Mouse (Mus musculus) heart, embryonic 11.5 days (tissue): ENCODE data around the gene Cxcl15. TPM values are rescaled to one million over a fixed set of nuclear protein-coding genes. Genes with fewer than 3 reads are reported as not detected.

Source experiments
- ATAC-seq: fragments of 200-750 bp; cut with Nextera tagmentation; replicated peaks from 2 replicates; pipeline ENCODE4 v1.8.0; 2017; ENCODE audit warnings: moderate library complexity; ENCODE audit not compliant: insufficient number of reproducible peaks, low FRiP score, low TSS enrichment
- H3K27ac ChIP-seq: fragments of 300-500 bp; sonication (generic); 2 replicates; pipeline ENCODE4 v1.5.1; 2014; ENCODE audit warnings: mild to moderate bottlenecking, low read depth, low read length
- H3K27me3 ChIP-seq: fragments of 300-500 bp; sonication (generic); 2 replicates; pipeline ENCODE4 v1.6.1; 2014; ENCODE audit warnings: mild to moderate bottlenecking, low read length, mixed read lengths; ENCODE audit not compliant: control insufficient read depth, insufficient read depth
- H3K36me3 ChIP-seq: fragments of 300-500 bp; sonication (generic); 2 replicates; pipeline ENCODE4 v1.6.1; 2014; ENCODE audit warnings: mild to moderate bottlenecking, low read length, moderate library complexity, mixed read lengths; ENCODE audit not compliant: control insufficient read depth, insufficient read depth
- H3K4me1 ChIP-seq: fragments of 300-500 bp; sonication (generic); 2 replicates; pipeline ENCODE4 v1.6.1; 2014; ENCODE audit warnings: low read length; ENCODE audit not compliant: control insufficient read depth, insufficient read depth
- H3K4me2 ChIP-seq: fragments of 300-500 bp; sonication (generic); 2 replicates; pipeline ENCODE4 v1.6.1; 2014; ENCODE audit warnings: mild to moderate bottlenecking, moderate library complexity
- H3K4me3 ChIP-seq: fragments of 300-500 bp; sonication (generic); 2 replicates; pipeline ENCODE4 v1.5.1; 2014; ENCODE audit warnings: low read depth, low read length
- H3K9ac ChIP-seq: fragments of 300-500 bp; sonication (generic); 2 replicates; pipeline ENCODE4 v1.6.1; 2014; ENCODE audit warnings: mild to moderate bottlenecking, low read depth, low read length, moderate library complexity
- H3K9me3 ChIP-seq: fragments of 300-500 bp; sonication (generic); replicated peaks from 2 replicates; pipeline ENCODE4 v1.6.1; 2016; ENCODE audit warnings: low read length; ENCODE audit not compliant: control insufficient read depth
- WGBS: fragments of 180-500 bp; shearing (Covaris S2); extraction: QIAGEN DNeasy Blood & Tissue Kit; methylation state at CpG from one replicate; pipeline ENCODE4 v1.1.7; 2014; ENCODE audit not compliant: insufficient replicate concordance; 5-methylcytosine and 5-hydroxymethylcytosine counted together
- polyA plus RNA-seq: library from polyadenylated mRNA; unstranded; fragments of >200 nt; fragmentation: Nextera tagmentation; extraction: Ambion mirVana; gene quantifications from 2 replicates; pipeline ENCODE4 v1.2.1, GENCODE M21; 2014

Gene Cxcl15
- polyA plus RNA-seq, 1 experiment from 2014 or later = 0.73 TPM

DNA sequence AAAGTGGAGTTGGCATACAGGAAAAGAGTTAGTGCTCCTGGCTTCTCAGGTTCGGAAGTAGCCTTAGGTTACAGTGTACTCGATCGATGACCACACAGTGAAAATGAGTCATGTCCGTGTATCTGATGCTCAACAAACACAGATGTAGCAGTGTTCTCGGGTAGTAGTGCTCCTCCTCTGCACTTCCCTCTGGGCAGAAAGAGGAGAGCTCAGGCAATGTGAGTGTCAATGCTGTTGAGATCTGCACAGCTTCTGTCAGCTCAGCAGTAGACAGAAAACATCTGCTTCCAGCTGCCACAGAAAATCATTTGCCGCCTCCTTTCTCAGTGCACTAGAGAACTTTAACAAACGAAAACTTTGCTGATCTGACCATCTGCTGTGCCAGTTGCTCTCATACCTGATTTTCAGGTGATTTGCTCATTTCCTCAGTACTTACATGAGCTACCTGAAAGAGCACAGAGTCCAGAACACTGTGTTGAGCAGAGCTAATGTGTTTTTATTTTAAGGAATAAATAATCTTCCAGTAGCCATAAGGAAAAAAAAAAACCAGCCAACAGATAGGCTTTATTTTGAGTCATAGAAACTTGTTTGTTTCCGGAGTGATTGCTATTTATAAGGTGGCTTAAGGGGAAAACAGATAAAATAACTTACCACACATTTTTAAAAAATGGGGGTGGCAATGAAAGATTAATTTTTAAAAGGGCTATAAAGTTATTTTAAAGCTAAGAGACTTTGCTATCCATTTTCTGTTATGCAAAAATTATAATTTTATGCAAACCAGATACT lies 28.3 kb upstream of the Cxcl15 start:
- no peaks in the 10 kb centered on the region for H3K36me3 ChIP-seq
- H3K27me3 ChIP-seq = no peaks in the 10 kb centered on the region; the same call in 1 of the 2 replicates
- H3K9ac ChIP-seq = no peak overlapping the region
- no peak overlapping the region for H3K4me3 ChIP-seq
- H3K9me3 ChIP-seq = no peaks in the 10 kb centered on the region
- H3K4me1 ChIP-seq = no peaks in the 10 kb centered on the region
- no peak overlapping the region for H3K4me2 ChIP-seq
- 47% methylated on average over 8 of the region's 8 CpGs for WGBS
- ATAC-seq = no peak
- H3K27ac ChIP-seq = no peak overlapping the region

DNA sequence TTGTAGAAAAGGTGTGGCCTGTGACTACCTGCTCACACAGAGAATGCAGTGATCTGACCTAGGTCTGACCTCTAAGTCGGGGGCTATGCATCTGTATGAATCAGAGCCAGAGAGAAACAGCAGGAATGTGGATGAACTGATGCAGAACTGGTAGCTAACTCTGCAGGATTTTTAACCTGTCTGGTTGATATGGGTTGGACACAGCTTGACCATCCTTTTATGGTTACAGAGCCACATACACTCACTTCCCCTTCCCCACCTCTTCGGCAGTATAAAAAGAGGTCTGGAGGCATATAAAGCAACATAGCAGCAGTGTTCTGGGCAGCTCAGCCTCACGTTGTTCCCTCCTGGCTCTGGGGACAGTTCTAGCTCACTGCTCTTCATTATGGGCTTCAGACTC lies 26.1 kb upstream of the Cxcl15 start, which contains the start of gene Ppbp:
Ppbp (plus strand) TSS at position 301 of the 400 bp plus-strand sequence.
- Histone ChIP-seq H3K9ac (no peak within 1 kb of the TSS), H3K27ac (no peak within 1 kb of the TSS), H3K4me2 (no peak within 1 kb of the TSS), H3K27me3 (no peaks in the 10 kb centered on the region), H3K36me3 (no peaks in the 10 kb centered on the region), H3K9me3 (no peaks in the 10 kb centered on the region), H3K4me3 (no peak within 1 kb of the TSS), H3K4me1 (peaks cover 2% of the 10 kb centered on the region; the same call in 1 of the 2 replicates)
- ATAC-seq = no peak
- 47% methylated on average over 3 of the region's 3 CpGs for WGBS

GRCm38 (mm10) chr5:90771369-90771768 lies 23.0 kb upstream of the Cxcl15 start:
- WGBS = 88% methylated on average over 3 of the region's 3 CpGs
- ATAC-seq = no peak
- Histone ChIP-seq H3K9me3 (no peaks in the 10 kb centered on the region), H3K36me3 (no peaks in the 10 kb centered on the region), H3K4me1 (peaks cover 2% of the 10 kb centered on the region; the same call in 1 of the 2 replicates), H3K4me3 (no peak overlapping the region), H3K4me2 (no peak overlapping the region), H3K27ac (no peak overlapping the region), H3K9ac (no peak overlapping the region), H3K27me3 (no peaks in the 10 kb centered on the region)

GRCm38 (mm10) chr5:90771880-90772653 lies 22.3 kb upstream of the Cxcl15 start, which contains the start of gene Pf4:
Gene Pf4 (plus strand): TSS chr5:90772435.
- Histone ChIP-seq H3K27me3 (no peaks in the 10 kb centered on the region), H3K36me3 (no peaks in the 10 kb centered on the region), H3K4me2 (peak within 1 kb of the TSS; percentile 29), H3K9ac (no peak within 1 kb of the TSS), H3K4me1 (peaks cover 2% of the 10 kb centered on the region; the same call in 1 of the 2 replicates), H3K27ac (no peak within 1 kb of the TSS), H3K9me3 (no peaks in the 10 kb centered on the region), H3K4me3 (no peak within 1 kb of the TSS)
- no peak for ATAC-seq
- WGBS = 63% methylated on average over 16 of the region's 16 CpGs

- H3K27me3 ChIP-seq = no peaks in the 10 kb centered on the region
- H3K4me2 ChIP-seq = no peak overlapping the region
- H3K4me3 ChIP-seq = no peak overlapping the region
- H3K27ac ChIP-seq = no peak overlapping the region
- no peaks in the 10 kb centered on the region for H3K9me3 ChIP-seq
- no peak overlapping the region for H3K9ac ChIP-seq
- peaks cover 2% of the 10 kb centered on the region; the same call in 1 of the 2 replicates for H3K4me1 ChIP-seq
- ATAC-seq = no peak
- WGBS = 62% methylated on average over 5 of the region's 5 CpGs
- H3K36me3 ChIP-seq = no peaks in the 10 kb centered on the region
These were observed 18.8 kb upstream of the Cxcl15 start for GRCm38 (mm10) chr5:90775562-90775961.

- 79% methylated on average over 10 of the region's 10 CpGs for WGBS
- Histone ChIP-seq H3K4me1 (peaks cover 2% of the 10 kb centered on the region; the same call in 1 of the 2 replicates), H3K36me3 (no peaks in the 10 kb centered on the region), H3K4me3 (no peak overlapping the region), H3K9ac (no peak overlapping the region), H3K27ac (no peak overlapping the region), H3K4me2 (no peak overlapping the region), H3K9me3 (no peaks in the 10 kb centered on the region), H3K27me3 (no peaks in the 10 kb centered on the region)
- ATAC-seq = no peak
These were observed 16.7 kb upstream of the Cxcl15 start for GRCm38 (mm10) chr5:90777621-90778020.

- Histone ChIP-seq H3K4me3 (no peak overlapping the region), H3K4me1 (no peaks in the 10 kb centered on the region), H3K27me3 (no peaks in the 10 kb centered on the region), H3K9ac (no peak overlapping the region), H3K27ac (no peak overlapping the region), H3K36me3 (no peaks in the 10 kb centered on the region), H3K9me3 (no peaks in the 10 kb centered on the region), H3K4me2 (no peak overlapping the region)
- ATAC-seq = no peak
- 69% methylated on average over 6 of the region's 6 CpGs for WGBS
These were observed 15.5 kb upstream of the Cxcl15 start for GRCm38 (mm10) chr5:90778856-90779255.

- no peak for ATAC-seq
- Histone ChIP-seq H3K4me2 (no peak overlapping the region), H3K36me3 (no peaks in the 10 kb centered on the region), H3K4me1 (no peaks in the 10 kb centered on the region), H3K27me3 (0 out of 2 replicates have a peak, but pooled peaks cover 2% of the 10 kb centered on the region), H3K4me3 (no peak overlapping the region), H3K9ac (no peak overlapping the region), H3K9me3 (no peaks in the 10 kb centered on the region), H3K27ac (no peak overlapping the region)
- WGBS = 82% methylated on average over 3 of the region's 3 CpGs
These were observed 10.6 kb upstream of the Cxcl15 start for GRCm38 (mm10) chr5:90783697-90784096.
